Mouse (Mus musculus): ENCODE measurements at regions not wholly inside any gene's neighbourhood (a gene's known extent, or its start where the extent isn't known, plus 50 kb on each side); places are given as distances from the start of the nearest gene placed in this dataset.
"Not testable (repeated sequence)": the region's sequence is repeated elsewhere in the genome, so short reads cannot be mapped to it uniquely, and the experiment has no call there.

- no peak for DNase-seq (ENCODE audit: low spot score in 2 of 2)
These were observed 328.3 kb upstream of the Nox3 start for GRCm38 (mm10) chr17:4024384-4024783.

GRCm38 (mm10) chr17:4029202-4029601 lies 333.1 kb upstream of the Nox3 start:
- no peak for DNase-seq (ENCODE audit: low spot score in 2 of 2)

GRCm38 (mm10) chr17:4034816-4035360 lies 338.8 kb upstream of the Nox3 start:
- DNase-seq (ENCODE audit: low spot score in 2 of 2): no peak

- DNase-seq (ENCODE audit: low spot score in 2 of 2): peak; percentile 27 to 38
These were observed 344.1 kb upstream of the Nox3 start for GRCm38 (mm10) chr17:4040104-4040664.

- not testable (repeated sequence) for DNase-seq (ENCODE audit: low spot score in 2 of 2)
These were observed 364.1 kb upstream of the Nox3 start for GRCm38 (mm10) chr17:4060186-4060585.

- DNase-seq (ENCODE audit: low spot score in 2 of 2): peak in 1 of 2 experiments; percentile 48
These were observed 377.3 kb upstream of the Nox3 start for GRCm38 (mm10) chr17:4073381-4073780.

- no peak for DNase-seq (ENCODE audit: low spot score in 2 of 2)
These were observed 384.5 kb upstream of the Nox3 start for GRCm38 (mm10) chr17:4080564-4080963.

- DNase-seq (ENCODE audit: low spot score in 2 of 2): no peak
These were observed 398.6 kb upstream of the Nox3 start for GRCm38 (mm10) chr17:4094621-4095020.

- no peak for DNase-seq (ENCODE audit: low spot score in 2 of 2)
These were observed 407.3 kb upstream of the Nox3 start for GRCm38 (mm10) chr17:4103321-4103720.

GRCm38 (mm10) chr17:4109263-4109662 lies 413.2 kb upstream of the Nox3 start:
- DNase-seq (ENCODE audit: low spot score in 2 of 2): peak; percentile 29 to 41

- no peak for DNase-seq (ENCODE audit: low spot score in 2 of 2)
These were observed 417.0 kb upstream of the Nox3 start for GRCm38 (mm10) chr17:4113021-4113420.

- no peak for DNase-seq (ENCODE audit: low spot score in 2 of 2)
These were observed 420.4 kb upstream of the Nox3 start for GRCm38 (mm10) chr17:4116476-4116875.

- DNase-seq (ENCODE audit: low spot score in 2 of 2): no peak
These were observed 437.6 kb upstream of the Nox3 start for GRCm38 (mm10) chr17:4133678-4134077.

- DNase-seq (ENCODE audit: low spot score in 2 of 2): no peak
These were observed 467.4 kb upstream of the Nox3 start for GRCm38 (mm10) chr17:4163502-4163901.

GRCm38 (mm10) chr17:4173951-4174361 lies 477.9 kb upstream of the Nox3 start:
- DNase-seq (ENCODE audit: low spot score in 2 of 2): no peak

GRCm38 (mm10) chr17:4175006-4175405 lies 478.9 kb upstream of the Nox3 start:
- no peak for DNase-seq (ENCODE audit: low spot score in 2 of 2)

GRCm38 (mm10) chr17:4176524-4176923 lies 480.5 kb upstream of the Nox3 start:
- no peak for DNase-seq (ENCODE audit: low spot score in 2 of 2)

- DNase-seq (ENCODE audit: low spot score in 2 of 2): no peak
These were observed 481.6 kb upstream of the Nox3 start for GRCm38 (mm10) chr17:4177485-4178150.

GRCm38 (mm10) chr17:4179271-4179670 lies 483.2 kb upstream of the Nox3 start:
- DNase-seq (ENCODE audit: low spot score in 2 of 2): no peak

- DNase-seq (ENCODE audit: low spot score in 2 of 2): peak in 1 of 2 experiments; percentile 35
These were observed 486.0 kb upstream of the Nox3 start for GRCm38 (mm10) chr17:4182106-4182505.

GRCm38 (mm10) chr17:4186802-4187201 lies 490.7 kb upstream of the Nox3 start:
- DNase-seq (ENCODE audit: low spot score in 2 of 2): peak in 1 of 2 experiments; percentile 11

- peak in 1 of 2 experiments; percentile 6 for DNase-seq (ENCODE audit: low spot score in 2 of 2)
These were observed 491.5 kb upstream of the Nox3 start for GRCm38 (mm10) chr17:4187606-4188005.

GRCm38 (mm10) chr17:4196793-4197448 lies 500.9 kb upstream of the Nox3 start:
- no peak for DNase-seq (ENCODE audit: low spot score in 2 of 2)

Measured in right cerebral cortex, postnatal 10 days (tissue).